Mouse (Mus musculus): ENCODE measurements around the gene Foxo3.

DNA sequence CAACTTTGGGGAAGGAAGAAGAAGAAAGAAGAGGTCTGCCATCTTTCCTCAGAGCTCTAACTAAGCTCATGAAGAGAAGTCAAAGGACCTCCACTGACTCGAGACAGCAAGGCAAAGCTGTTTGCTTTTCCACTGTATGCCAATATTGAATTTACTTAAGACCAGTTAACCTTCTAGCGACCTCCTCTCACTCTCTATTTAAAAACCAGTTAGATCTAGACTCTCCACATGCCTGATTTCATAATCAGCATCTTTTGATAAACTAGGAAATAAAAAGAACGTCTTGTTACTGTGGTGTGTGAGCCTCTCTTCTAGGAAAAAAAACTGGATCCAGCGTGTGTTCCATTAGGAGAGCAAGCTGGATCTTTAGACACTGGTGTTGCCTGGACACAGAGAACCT is 28.4 kb downstream of the Foxo3 start:
- TF ChIP-seq CTCF (IDR thresholded peaks at IDR 0.05; ENCODE audit: low read depth) (no peak), EP300 (optimal IDR thresholded peaks at IDR 0.05) (no peak)

All from stomach, postnatal 0 days (tissue).